Mouse (Mus musculus) testis, adult 2 months (tissue): ENCODE data around the gene Ppp1r13b.

Experiments used
- CTCF ChIP-seq: fragments of 200-500 bp; IDR thresholded peaks from 2 replicates; pipeline ENCODE4 v1.5.1; 2012; ENCODE audit warnings: low read depth, mild to moderate bottlenecking, inconsistent platforms, low read length, moderate library complexity; ENCODE audit not compliant: control insufficient read depth, insufficient read depth, insufficient replicate concordance
- POLR2A ChIP-seq: fragments of 200-500 bp; IDR thresholded peaks from 2 replicates; pipeline ENCODE4 v1.6.1; 2012; ENCODE audit warnings: low read depth, mild to moderate bottlenecking, inconsistent platforms, low read length, moderate library complexity; ENCODE audit not compliant: control insufficient read depth

- TF ChIP-seq CTCF (no peak), POLR2A (no peak)
These were observed 35.6 kb upstream of the Ppp1r13b start for GRCm38 (mm10) chr12:111943421-111944064.
